Mouse (Mus musculus): ENCODE data around the gene Tnrc6c. TPM values are rescaled to one million over a fixed set of nuclear protein-coding genes. Genes with fewer than 3 reads are reported as not detected.

The Tnrc6c gene
- polyA plus RNA-seq, 1 experiment from 2014 or later = 16.1 TPM

GRCm38 (mm10) chr11:117761801-117762200, 107.7 kb downstream of the Tnrc6c start:
- 93% methylated on average over 13 of the region's 13 CpGs for WGBS
- H3K36me3 ChIP-seq (ENCODE audit: control insufficient read depth, insufficient read depth, low read length) = peaks cover 32% of the 10 kb centered on the region
- H3K9me3 ChIP-seq (ENCODE audit: control insufficient read depth, low read length) = no peaks in the 10 kb centered on the region
- H3K27ac ChIP-seq (replicated peaks; ENCODE audit: low read depth, low read length) = no peak overlapping the region
- no peak overlapping the region for H3K4me3 ChIP-seq (ENCODE audit: low read depth, low read length)
- DNase-seq (ENCODE audit: low spot score) = no peak
- no peaks in the 10 kb centered on the region for H3K27me3 ChIP-seq (ENCODE audit: control insufficient read depth, insufficient read depth, low read length)
- no peak for ATAC-seq (ENCODE audit: insufficient number of reproducible peaks, low FRiP score, low TSS enrichment, low read depth)
- no peak overlapping the region for H3K9ac ChIP-seq (ENCODE audit: low read length)
- H3K4me2 ChIP-seq (ENCODE audit: low read depth, severe bottlenecking) = no peak overlapping the region
- no peaks in the 10 kb centered on the region for H3K4me1 ChIP-seq (ENCODE audit: control insufficient read depth, insufficient read depth, low read length)

- Histone ChIP-seq H3K4me3 (ENCODE audit: low read depth, low read length) (no peak overlapping the region), H3K4me2 (ENCODE audit: low read depth, severe bottlenecking) (no peak overlapping the region), H3K36me3 (ENCODE audit: control insufficient read depth, insufficient read depth, low read length) (peaks cover 32% of the 10 kb centered on the region), H3K4me1 (ENCODE audit: control insufficient read depth, insufficient read depth, low read length) (no peaks in the 10 kb centered on the region), H3K9me3 (ENCODE audit: control insufficient read depth, low read length) (no peaks in the 10 kb centered on the region), H3K27ac (replicated peaks; ENCODE audit: low read depth, low read length) (no peak overlapping the region), H3K9ac (ENCODE audit: low read length) (no peak overlapping the region), H3K27me3 (ENCODE audit: control insufficient read depth, insufficient read depth, low read length) (no peaks in the 10 kb centered on the region)
- DNase-seq (ENCODE audit: low spot score) = no peak
- WGBS = 91% methylated on average over 12 of the region's 12 CpGs
- no peak for ATAC-seq (ENCODE audit: insufficient number of reproducible peaks, low FRiP score, low TSS enrichment, low read depth)
These were observed 108.2 kb downstream of the Tnrc6c start for GRCm38 (mm10) chr11:117762246-117762645.

- no peak for DNase-seq (ENCODE audit: low spot score)
- ATAC-seq (ENCODE audit: insufficient number of reproducible peaks, low FRiP score, low TSS enrichment, low read depth) = no peak
- H3K4me2 ChIP-seq (ENCODE audit: low read depth, severe bottlenecking) = no peak overlapping the region; the same call in 1 of the 2 replicates
- H3K27ac ChIP-seq (replicated peaks; ENCODE audit: low read depth, low read length) = no peak overlapping the region
- no peaks in the 10 kb centered on the region for H3K27me3 ChIP-seq (ENCODE audit: control insufficient read depth, insufficient read depth, low read length)
- H3K9me3 ChIP-seq (ENCODE audit: control insufficient read depth, low read length) = no peaks in the 10 kb centered on the region
- WGBS = 91% methylated on average over 9 of the region's 9 CpGs
- no peak overlapping the region for H3K9ac ChIP-seq (ENCODE audit: low read length)
- H3K4me3 ChIP-seq (ENCODE audit: low read depth, low read length) = no peak overlapping the region
- peaks cover 24% of the 10 kb centered on the region for H3K36me3 ChIP-seq (ENCODE audit: control insufficient read depth, insufficient read depth, low read length)
- H3K4me1 ChIP-seq (ENCODE audit: control insufficient read depth, insufficient read depth, low read length) = no peaks in the 10 kb centered on the region
These were observed 110.2 kb downstream of the Tnrc6c start for GRCm38 (mm10) chr11:117764319-117764718.

GRCm38 (mm10) chr11:117765361-117765760, 111.3 kb downstream of the Tnrc6c start:
- Histone ChIP-seq H3K9me3 (ENCODE audit: control insufficient read depth, low read length) (no peaks in the 10 kb centered on the region), H3K36me3 (ENCODE audit: control insufficient read depth, insufficient read depth, low read length) (peaks cover 16% of the 10 kb centered on the region), H3K27me3 (ENCODE audit: control insufficient read depth, insufficient read depth, low read length) (no peaks in the 10 kb centered on the region), H3K4me2 (ENCODE audit: low read depth, severe bottlenecking) (no peak overlapping the region), H3K4me1 (ENCODE audit: control insufficient read depth, insufficient read depth, low read length) (no peaks in the 10 kb centered on the region), H3K27ac (replicated peaks; ENCODE audit: low read depth, low read length) (no peak overlapping the region), H3K4me3 (ENCODE audit: low read depth, low read length) (no peak overlapping the region), H3K9ac (ENCODE audit: low read length) (no peak overlapping the region)
- 88% methylated on average over 5 of the region's 5 CpGs for WGBS
- no peak for ATAC-seq (ENCODE audit: insufficient number of reproducible peaks, low FRiP score, low TSS enrichment, low read depth)
- DNase-seq (ENCODE audit: low spot score) = no peak

DNA sequence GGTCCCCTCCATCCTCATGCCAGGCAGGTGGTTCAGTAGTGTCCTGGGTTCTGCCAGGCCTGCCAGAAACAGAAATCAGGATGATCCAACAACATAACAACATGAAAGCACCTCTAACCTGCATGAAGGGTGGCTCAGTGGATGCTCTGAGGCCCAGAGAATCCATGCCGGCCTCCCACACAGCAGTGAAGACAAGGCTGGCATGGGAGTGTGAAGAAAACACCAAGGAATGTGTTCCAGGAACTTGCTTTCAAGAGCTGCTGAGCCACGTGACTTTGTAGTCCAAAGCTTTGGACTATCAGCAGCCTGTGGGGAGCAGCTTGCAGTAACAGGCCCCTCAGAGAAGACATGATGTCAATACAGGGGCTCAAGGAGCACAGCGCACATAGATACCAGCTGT, 112.2 kb downstream of the Tnrc6c start:
- Histone ChIP-seq H3K27ac (replicated peaks; ENCODE audit: low read depth, low read length) (no peak overlapping the region), H3K9me3 (ENCODE audit: control insufficient read depth, low read length) (no peaks in the 10 kb centered on the region), H3K27me3 (ENCODE audit: control insufficient read depth, insufficient read depth, low read length) (no peaks in the 10 kb centered on the region), H3K4me2 (ENCODE audit: low read depth, severe bottlenecking) (no peak overlapping the region), H3K36me3 (ENCODE audit: control insufficient read depth, insufficient read depth, low read length) (peaks cover 11% of the 10 kb centered on the region), H3K4me3 (ENCODE audit: low read depth, low read length) (no peak overlapping the region), H3K4me1 (ENCODE audit: control insufficient read depth, insufficient read depth, low read length) (no peaks in the 10 kb centered on the region), H3K9ac (ENCODE audit: low read length) (no peak overlapping the region; the same call in 1 of the 2 replicates)
- DNase-seq (ENCODE audit: low spot score) = no peak
- 93% methylated on average over 3 of the region's 3 CpGs for WGBS
- no peak for ATAC-seq (ENCODE audit: insufficient number of reproducible peaks, low FRiP score, low TSS enrichment, low read depth)

GRCm38 (mm10) chr11:117768725-117769682, 114.9 kb downstream of the Tnrc6c start:
- no peaks in the 10 kb centered on the region for H3K27me3 ChIP-seq (ENCODE audit: control insufficient read depth, insufficient read depth, low read length)

DNA sequence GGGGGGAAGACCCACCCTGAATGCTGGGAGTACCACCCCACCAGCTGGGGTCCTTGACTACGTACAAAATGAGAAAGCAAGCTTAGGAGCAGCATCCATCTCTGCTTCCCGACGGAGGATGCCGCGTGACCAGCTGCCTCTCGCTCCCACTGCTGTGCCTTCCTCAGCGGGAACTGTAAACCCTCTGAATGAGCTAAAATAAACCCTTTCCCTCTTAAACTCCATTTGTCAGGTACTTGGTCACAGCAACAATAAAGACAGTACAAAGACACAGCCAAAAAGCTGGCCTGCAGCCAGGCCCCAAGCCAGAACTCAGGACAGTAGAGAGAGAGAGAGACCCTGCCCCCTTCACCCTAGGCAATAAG, 115.6 kb downstream of the Tnrc6c start:
- no peak overlapping the region for H3K4me2 ChIP-seq (ENCODE audit: low read depth, severe bottlenecking)
- no peaks in the 10 kb centered on the region for H3K27me3 ChIP-seq (ENCODE audit: control insufficient read depth, insufficient read depth, low read length)
- peaks cover 6% of the 10 kb centered on the region; the same call in 1 of the 2 replicates for H3K36me3 ChIP-seq (ENCODE audit: control insufficient read depth, insufficient read depth, low read length)
- no peak overlapping the region for H3K9ac ChIP-seq (ENCODE audit: low read length)
- H3K4me1 ChIP-seq (ENCODE audit: control insufficient read depth, insufficient read depth, low read length) = no peaks in the 10 kb centered on the region
- no peak overlapping the region for H3K27ac ChIP-seq (replicated peaks; ENCODE audit: low read depth, low read length)
- H3K9me3 ChIP-seq (ENCODE audit: control insufficient read depth, low read length) = no peaks in the 10 kb centered on the region
- DNase-seq (ENCODE audit: low spot score) (no peak), ATAC-seq (ENCODE audit: insufficient number of reproducible peaks, low FRiP score, low TSS enrichment, low read depth) (no peak)
- 93% methylated on average over 7 of the region's 7 CpGs for WGBS
- no peak overlapping the region for H3K4me3 ChIP-seq (ENCODE audit: low read depth, low read length)

More at GRCm38 (mm10) chr11:117768725-117769682, 114.9 kb downstream of the Tnrc6c start:
- ATAC-seq (ENCODE audit: insufficient number of reproducible peaks, low FRiP score, low TSS enrichment, low read depth) = no peak
- H3K9me3 ChIP-seq (ENCODE audit: control insufficient read depth, low read length) = no peaks in the 10 kb centered on the region
- WGBS = 87% methylated on average over 20 of the region's 20 CpGs
- DNase-seq (ENCODE audit: low spot score) = no peak
- peaks cover 10% of the 10 kb centered on the region; the same call in 1 of the 2 replicates for H3K36me3 ChIP-seq (ENCODE audit: control insufficient read depth, insufficient read depth, low read length)
- no peak overlapping the region for H3K4me2 ChIP-seq (ENCODE audit: low read depth, severe bottlenecking)
- no peaks in the 10 kb centered on the region for H3K4me1 ChIP-seq (ENCODE audit: control insufficient read depth, insufficient read depth, low read length)
- no peak overlapping the region for H3K9ac ChIP-seq (ENCODE audit: low read length)
- no peak overlapping the region for H3K4me3 ChIP-seq (ENCODE audit: low read depth, low read length)
- H3K27ac ChIP-seq (replicated peaks; ENCODE audit: low read depth, low read length) = no peak overlapping the region

DNA sequence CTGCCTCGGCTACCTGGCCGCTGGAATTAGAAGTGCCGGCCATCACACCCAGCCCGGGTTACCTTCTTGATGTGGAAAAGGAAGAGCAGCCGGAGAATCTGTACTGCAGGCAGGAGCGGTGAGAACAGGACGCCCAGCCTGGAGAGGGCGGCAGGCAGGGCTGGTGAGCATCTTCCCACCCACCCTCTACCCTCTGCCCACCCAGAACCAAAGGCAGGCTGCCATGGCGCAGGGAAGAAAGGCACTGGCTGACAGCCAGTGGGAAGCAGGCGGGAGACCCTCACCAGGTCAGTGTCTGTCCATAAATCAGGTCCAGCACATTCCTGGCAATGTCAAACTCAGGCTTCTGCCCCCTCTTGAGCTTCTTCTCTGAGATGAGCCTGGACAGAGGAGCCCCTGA, 116.3 kb downstream of the Tnrc6c start:
- ATAC-seq (ENCODE audit: insufficient number of reproducible peaks, low FRiP score, low TSS enrichment, low read depth) = no peak
- WGBS = 88% methylated on average over 10 of the region's 10 CpGs

More for the DNA sequence above, 116.3 kb downstream of the Tnrc6c start:
- H3K4me2 ChIP-seq (ENCODE audit: low read depth, severe bottlenecking) = no peak overlapping the region
- no peaks in the 10 kb centered on the region for H3K4me1 ChIP-seq (ENCODE audit: control insufficient read depth, insufficient read depth, low read length)
- no peaks in the 10 kb centered on the region for H3K27me3 ChIP-seq (ENCODE audit: control insufficient read depth, insufficient read depth, low read length)
- H3K9ac ChIP-seq (ENCODE audit: low read length) = no peak overlapping the region
- no peak overlapping the region for H3K4me3 ChIP-seq (ENCODE audit: low read depth, low read length)
- no peak overlapping the region for H3K27ac ChIP-seq (replicated peaks; ENCODE audit: low read depth, low read length)
- H3K9me3 ChIP-seq (ENCODE audit: control insufficient read depth, low read length) = no peaks in the 10 kb centered on the region
- DNase-seq (ENCODE audit: low spot score) = no peak
- peaks cover 3% of the 10 kb centered on the region; the same call in 1 of the 2 replicates for H3K36me3 ChIP-seq (ENCODE audit: control insufficient read depth, insufficient read depth, low read length)
